Mouse (Mus musculus): ENCODE data around the gene Zranb2. TPM values are rescaled to one million over a fixed set of nuclear protein-coding genes. Genes with fewer than 3 reads are reported as not detected.

Gene Zranb2
- polyA plus RNA-seq, 1 experiment from 2014 or later, result 120 TPM

DNA sequence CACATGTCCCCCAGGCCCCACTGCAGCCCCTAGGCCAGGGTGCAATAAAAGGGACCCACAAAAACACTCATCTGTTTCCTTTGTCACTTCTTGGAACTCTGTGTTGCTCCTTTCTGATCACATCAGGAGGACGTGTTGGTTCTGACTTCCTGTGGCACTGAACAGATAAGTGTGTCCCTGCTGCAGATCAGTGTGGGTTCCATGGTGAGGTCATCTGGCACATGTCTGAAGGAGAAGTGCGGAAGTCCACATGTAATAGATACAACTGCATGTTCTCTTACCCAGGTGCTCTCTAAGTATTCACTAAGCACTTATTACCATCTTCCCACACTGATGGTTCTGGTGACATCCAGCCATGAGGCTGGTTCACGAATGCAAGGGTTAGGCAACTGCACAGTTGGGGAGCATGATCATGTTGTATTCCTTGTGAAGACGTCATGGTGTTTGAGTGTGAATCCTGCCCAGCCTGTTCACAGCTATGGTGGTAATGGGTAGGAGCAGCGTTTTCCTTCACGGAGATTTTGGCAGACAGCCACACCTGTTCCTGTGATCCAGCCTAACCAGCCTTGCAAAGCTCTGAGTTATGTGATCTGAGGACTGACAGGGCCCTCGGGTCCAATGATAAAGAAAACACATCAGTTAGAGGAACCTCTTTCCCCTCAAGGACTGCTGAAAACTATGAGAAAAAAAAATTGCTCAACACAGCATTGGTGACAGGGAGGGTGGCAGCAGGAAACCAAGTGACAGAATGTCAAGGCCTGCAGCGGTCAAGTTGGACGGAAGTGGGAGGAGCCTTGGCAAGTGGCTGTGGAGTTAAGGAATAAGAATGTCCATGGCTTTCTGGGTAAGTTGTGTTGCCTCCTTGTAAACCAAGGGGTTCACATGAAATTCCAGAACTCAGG, 41.7 kb downstream of the Zranb2 start:
- Histone ChIP-seq H3K4me3 (replicated peaks; ENCODE audit: low read depth, low read length) (no peak overlapping the region), H3K9ac (replicated peaks; ENCODE audit: low read length) (no peak overlapping the region), H3K27ac (replicated peaks; ENCODE audit: low read depth, low read length) (no peak overlapping the region), H3K4me2 (ENCODE audit: low read length) (no peak overlapping the region), H3K9me3 (ENCODE audit: control insufficient read depth, low read length) (no peaks in the 10 kb centered on the region), H3K4me1 (ENCODE audit: control insufficient read depth, insufficient read depth, low read length) (no peaks in the 10 kb centered on the region), H3K36me3 (ENCODE audit: control insufficient read depth, insufficient read depth, low read length) (no peaks in the 10 kb centered on the region), H3K27me3 (ENCODE audit: control insufficient read depth, insufficient read depth, low read length) (no peaks in the 10 kb centered on the region)
- DNase-seq (no peak), ATAC-seq (ENCODE audit: low FRiP score, low TSS enrichment) (no peak)
- WGBS, result 89% methylated on average over 9 of the region's 9 CpGs

DNA sequence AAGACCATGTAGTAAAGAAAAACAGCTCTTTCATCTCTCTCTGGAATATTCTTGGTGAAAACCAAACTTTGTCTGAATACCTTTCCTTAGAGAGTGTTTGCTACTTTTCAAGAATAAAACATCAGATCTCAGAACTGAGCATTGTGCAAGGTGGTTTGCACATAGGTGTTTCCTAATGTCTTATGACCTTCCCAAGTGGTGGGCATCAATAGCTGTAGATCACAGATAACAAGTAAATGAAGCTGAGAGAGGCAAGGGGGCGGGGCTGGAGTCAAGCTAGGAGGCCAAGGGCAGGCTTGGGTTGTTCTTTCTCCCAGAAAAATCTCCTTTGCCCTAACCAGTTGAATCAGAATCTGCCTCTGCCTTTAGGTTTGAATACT, 42.4 kb downstream of the Zranb2 start:
- Histone ChIP-seq H3K36me3 (ENCODE audit: control insufficient read depth, insufficient read depth, low read length) (no peaks in the 10 kb centered on the region), H3K4me3 (replicated peaks; ENCODE audit: low read depth, low read length) (no peak overlapping the region), H3K4me1 (ENCODE audit: control insufficient read depth, insufficient read depth, low read length) (no peaks in the 10 kb centered on the region), H3K27ac (replicated peaks; ENCODE audit: low read depth, low read length) (no peak overlapping the region), H3K9me3 (ENCODE audit: control insufficient read depth, low read length) (no peaks in the 10 kb centered on the region), H3K27me3 (ENCODE audit: control insufficient read depth, insufficient read depth, low read length) (no peaks in the 10 kb centered on the region), H3K4me2 (ENCODE audit: low read length) (no peak overlapping the region), H3K9ac (replicated peaks; ENCODE audit: low read length) (no peak overlapping the region)
- DNase-seq, result no peak
- ATAC-seq (ENCODE audit: low FRiP score, low TSS enrichment), result no peak
- 83% methylated on average over 1 of the region's 1 CpGs for WGBS

- no peak for DNase-seq
- Histone ChIP-seq H3K4me3 (replicated peaks; ENCODE audit: low read depth, low read length) (no peak overlapping the region), H3K36me3 (ENCODE audit: control insufficient read depth, insufficient read depth, low read length) (no peaks in the 10 kb centered on the region), H3K9ac (replicated peaks; ENCODE audit: low read length) (no peak overlapping the region), H3K4me2 (ENCODE audit: low read length) (no peak overlapping the region), H3K27me3 (ENCODE audit: control insufficient read depth, insufficient read depth, low read length) (no peaks in the 10 kb centered on the region), H3K4me1 (ENCODE audit: control insufficient read depth, insufficient read depth, low read length) (no peaks in the 10 kb centered on the region), H3K27ac (replicated peaks; ENCODE audit: low read depth, low read length) (no peak overlapping the region), H3K9me3 (ENCODE audit: control insufficient read depth, low read length) (no peaks in the 10 kb centered on the region)
- 86% methylated on average over 1 of the region's 1 CpGs for WGBS
- ATAC-seq (ENCODE audit: low FRiP score, low TSS enrichment), result no peak
Observed at GRCm38 (mm10) chr3:157576862-157577261, 42.9 kb downstream of the Zranb2 start.

DNA sequence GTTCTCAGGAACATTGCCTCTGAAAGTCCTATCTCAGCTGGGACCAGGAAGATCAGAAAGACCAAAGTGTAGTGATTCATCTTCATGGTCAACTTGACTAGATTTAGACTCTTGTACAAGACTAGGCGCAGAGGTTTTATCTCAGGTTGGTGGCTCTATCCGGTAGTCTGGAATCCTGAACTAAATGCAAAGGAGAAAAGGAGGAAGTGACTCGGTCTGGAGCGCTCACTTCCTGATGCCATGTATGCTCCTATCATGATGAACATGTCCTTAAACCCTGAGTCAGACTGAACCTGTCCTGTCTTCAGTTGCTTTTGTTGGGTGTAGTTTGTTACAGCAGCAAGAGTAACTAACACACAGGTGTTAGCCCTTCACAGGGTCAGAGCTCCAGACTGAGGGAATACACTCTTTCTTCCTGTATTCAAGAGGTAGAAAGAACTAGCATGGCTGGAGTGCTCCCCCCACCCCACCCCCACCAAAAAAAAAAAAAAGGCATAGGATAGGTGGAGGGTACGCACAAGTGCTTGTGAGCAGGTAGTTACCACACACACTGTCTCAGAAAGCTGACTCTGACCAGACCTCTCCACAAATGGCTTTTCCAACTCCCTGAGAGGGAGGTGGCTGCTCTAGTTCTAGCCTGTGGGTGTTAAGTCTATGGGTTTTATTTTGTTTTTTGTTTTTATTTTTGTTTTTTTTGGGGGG, 44.7 kb downstream of the Zranb2 start:
- Histone ChIP-seq H3K4me3 (replicated peaks; ENCODE audit: low read depth, low read length) (no peak overlapping the region), H3K36me3 (ENCODE audit: control insufficient read depth, insufficient read depth, low read length) (no peaks in the 10 kb centered on the region), H3K9ac (replicated peaks; ENCODE audit: low read length) (no peak overlapping the region), H3K27ac (replicated peaks; ENCODE audit: low read depth, low read length) (no peak overlapping the region), H3K27me3 (ENCODE audit: control insufficient read depth, insufficient read depth, low read length) (no peaks in the 10 kb centered on the region), H3K4me2 (ENCODE audit: low read length) (no peak overlapping the region), H3K4me1 (ENCODE audit: control insufficient read depth, insufficient read depth, low read length) (no peaks in the 10 kb centered on the region), H3K9me3 (ENCODE audit: control insufficient read depth, low read length) (no peaks in the 10 kb centered on the region)
- WGBS, result 96% methylated on average over 5 of the region's 5 CpGs
- ATAC-seq (ENCODE audit: low FRiP score, low TSS enrichment) (no peak), DNase-seq (no peak)

DNA sequence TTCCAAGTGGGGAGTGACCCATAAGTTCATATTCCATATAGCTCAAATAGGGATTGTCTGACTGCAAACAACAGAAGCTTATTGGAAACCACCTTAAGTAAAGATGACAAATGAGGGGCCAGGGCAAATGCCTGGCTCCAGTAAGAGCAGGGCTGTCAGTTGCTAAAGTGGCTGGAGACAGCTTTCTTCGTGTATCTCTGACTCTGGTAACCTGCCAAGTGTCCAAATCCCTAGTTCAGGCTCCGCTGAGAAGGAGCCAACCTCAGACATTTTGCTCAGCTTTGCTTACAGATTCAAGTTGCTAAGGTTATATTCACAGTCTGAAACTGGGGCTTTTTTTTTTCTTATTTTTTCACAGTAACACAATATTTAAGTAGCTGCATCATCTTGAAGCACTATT, 45.4 kb downstream of the Zranb2 start:
- no peak overlapping the region for H3K4me3 ChIP-seq (replicated peaks; ENCODE audit: low read depth, low read length)
- no peak overlapping the region for H3K4me2 ChIP-seq (ENCODE audit: low read length)
- H3K9ac ChIP-seq (replicated peaks; ENCODE audit: low read length), result no peak overlapping the region
- 77% methylated on average over 2 of the region's 2 CpGs for WGBS
- DNase-seq (no peak), ATAC-seq (ENCODE audit: low FRiP score, low TSS enrichment) (no peak)
- no peaks in the 10 kb centered on the region for H3K9me3 ChIP-seq (ENCODE audit: control insufficient read depth, low read length)
- H3K27ac ChIP-seq (replicated peaks; ENCODE audit: low read depth, low read length), result no peak overlapping the region
- no peaks in the 10 kb centered on the region for H3K27me3 ChIP-seq (ENCODE audit: control insufficient read depth, insufficient read depth, low read length)
- no peaks in the 10 kb centered on the region for H3K36me3 ChIP-seq (ENCODE audit: control insufficient read depth, insufficient read depth, low read length)
- H3K4me1 ChIP-seq (ENCODE audit: control insufficient read depth, insufficient read depth, low read length), result no peaks in the 10 kb centered on the region

DNA sequence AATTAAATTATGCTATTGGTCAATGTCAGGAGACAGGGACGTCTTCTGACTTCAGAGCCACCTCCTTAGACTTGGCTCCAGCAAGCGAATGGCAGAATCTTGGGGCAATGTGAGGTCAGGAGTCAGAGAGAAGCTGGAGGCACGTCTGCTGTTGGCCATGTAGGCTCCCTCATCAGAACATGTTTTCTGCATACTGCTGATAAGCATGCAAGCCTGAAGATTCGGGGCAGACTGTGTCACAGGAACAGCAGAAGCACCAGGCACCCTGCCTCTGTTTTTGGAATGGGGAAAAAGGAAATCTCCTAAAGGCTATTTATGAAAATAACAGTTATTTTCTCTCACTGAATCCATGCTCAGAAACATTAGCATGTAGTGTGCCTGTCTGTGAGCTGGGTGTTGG, 46.3 kb downstream of the Zranb2 start:
- no peaks in the 10 kb centered on the region for H3K9me3 ChIP-seq (ENCODE audit: control insufficient read depth, low read length)
- H3K4me3 ChIP-seq (replicated peaks; ENCODE audit: low read depth, low read length), result no peak overlapping the region
- no peaks in the 10 kb centered on the region for H3K4me1 ChIP-seq (ENCODE audit: control insufficient read depth, insufficient read depth, low read length)
- H3K27ac ChIP-seq (replicated peaks; ENCODE audit: low read depth, low read length), result no peak overlapping the region
- no peaks in the 10 kb centered on the region for H3K27me3 ChIP-seq (ENCODE audit: control insufficient read depth, insufficient read depth, low read length)
- H3K36me3 ChIP-seq (ENCODE audit: control insufficient read depth, insufficient read depth, low read length), result no peaks in the 10 kb centered on the region
- no peak overlapping the region for H3K9ac ChIP-seq (replicated peaks; ENCODE audit: low read length)
- no peak overlapping the region for H3K4me2 ChIP-seq (ENCODE audit: low read length)
- ATAC-seq (ENCODE audit: low FRiP score, low TSS enrichment), result no peak
- DNase-seq, result no peak
- WGBS, result 78% methylated on average over 4 of the region's 4 CpGs

- no peak for DNase-seq
- Histone ChIP-seq H3K9ac (replicated peaks; ENCODE audit: low read length) (no peak overlapping the region), H3K36me3 (ENCODE audit: control insufficient read depth, insufficient read depth, low read length) (no peaks in the 10 kb centered on the region), H3K4me2 (ENCODE audit: low read length) (no peak overlapping the region), H3K4me1 (ENCODE audit: control insufficient read depth, insufficient read depth, low read length) (no peaks in the 10 kb centered on the region), H3K4me3 (replicated peaks; ENCODE audit: low read depth, low read length) (no peak overlapping the region), H3K9me3 (ENCODE audit: control insufficient read depth, low read length) (no peaks in the 10 kb centered on the region), H3K27me3 (ENCODE audit: control insufficient read depth, insufficient read depth, low read length) (no peaks in the 10 kb centered on the region), H3K27ac (replicated peaks; ENCODE audit: low read depth, low read length) (no peak overlapping the region)
- no peak for ATAC-seq (ENCODE audit: low FRiP score, low TSS enrichment)
- WGBS, result 30% methylated on average over 2 of the region's 2 CpGs
Observed at GRCm38 (mm10) chr3:157581755-157582154, 47.8 kb downstream of the Zranb2 start.

GRCm38 (mm10) chr3:157582626-157583405, 48.9 kb downstream of the Zranb2 start:
- Histone ChIP-seq H3K4me3 (replicated peaks; ENCODE audit: low read depth, low read length) (no peak overlapping the region), H3K4me2 (ENCODE audit: low read length) (no peak overlapping the region), H3K9ac (replicated peaks; ENCODE audit: low read length) (no peak overlapping the region), H3K27ac (replicated peaks; ENCODE audit: low read depth, low read length) (no peak overlapping the region), H3K4me1 (ENCODE audit: control insufficient read depth, insufficient read depth, low read length) (no peaks in the 10 kb centered on the region), H3K9me3 (ENCODE audit: control insufficient read depth, low read length) (no peaks in the 10 kb centered on the region), H3K36me3 (ENCODE audit: control insufficient read depth, insufficient read depth, low read length) (no peaks in the 10 kb centered on the region), H3K27me3 (ENCODE audit: control insufficient read depth, insufficient read depth, low read length) (no peaks in the 10 kb centered on the region)
- WGBS, result 48% methylated on average over 5 of the region's 5 CpGs
- DNase-seq (peak; percentile 4), ATAC-seq (ENCODE audit: low FRiP score, low TSS enrichment) (no peak)
